Mouse (Mus musculus): ENCODE data around the gene Spata7.
A peak's percentile ranks its signal among the peaks of the same experiment; 100 is the strongest.

The Spata7 gene

GRCm38 (mm10) chr12:98673879-98674278, 45.9 kb downstream of the Spata7 start:
- DNase-seq (ENCODE audit: low spot score): no peak

- peak; percentile 66 for DNase-seq (ENCODE audit: low spot score)
Observed at GRCm38 (mm10) chr12:98674627-98675143, 46.7 kb downstream of the Spata7 start.

GRCm38 (mm10) chr12:98676861-98677260, 48.9 kb downstream of the Spata7 start:
- DNase-seq (ENCODE audit: low spot score): no peak

GRCm38 (mm10) chr12:98677336-98677735, 49.4 kb downstream of the Spata7 start:
- no peak for DNase-seq (ENCODE audit: low spot score)

GRCm38 (mm10) chr12:98679906-98680305, 51.9 kb downstream of the Spata7 start:
- DNase-seq (ENCODE audit: low spot score): no peak

GRCm38 (mm10) chr12:98682196-98682595, 54.2 kb downstream of the Spata7 start:
- DNase-seq (ENCODE audit: low spot score): no peak

- no peak for DNase-seq (ENCODE audit: low spot score)
Observed at GRCm38 (mm10) chr12:98683171-98683570, 55.2 kb downstream of the Spata7 start.

GRCm38 (mm10) chr12:98683574-98683973, 55.6 kb downstream of the Spata7 start:
- DNase-seq (ENCODE audit: low spot score): no peak

- DNase-seq (ENCODE audit: low spot score): no peak
Observed at GRCm38 (mm10) chr12:98690230-98690629, 62.3 kb downstream of the Spata7 start.

- no peak for DNase-seq (ENCODE audit: low spot score)
Observed at GRCm38 (mm10) chr12:98697202-98697601, 69.2 kb downstream of the Spata7 start.

- DNase-seq (ENCODE audit: low spot score): no peak
Observed at GRCm38 (mm10) chr12:98701564-98701963, 73.6 kb downstream of the Spata7 start.

GRCm38 (mm10) chr12:98703554-98703953, 75.6 kb downstream of the Spata7 start:
- DNase-seq (ENCODE audit: low spot score): no peak

- no peak for DNase-seq (ENCODE audit: low spot score)
Observed at GRCm38 (mm10) chr12:98703961-98704360, 76.0 kb downstream of the Spata7 start.

- DNase-seq (ENCODE audit: low spot score): no peak
Observed at GRCm38 (mm10) chr12:98712819-98713218, 84.9 kb downstream of the Spata7 start.

- DNase-seq (ENCODE audit: low spot score): no peak
Observed at GRCm38 (mm10) chr12:98713621-98714103, 85.7 kb downstream of the Spata7 start.

- DNase-seq (ENCODE audit: low spot score): no peak
Observed at GRCm38 (mm10) chr12:98714757-98715156, 86.8 kb downstream of the Spata7 start.

- DNase-seq (ENCODE audit: low spot score): no peak
Observed at GRCm38 (mm10) chr12:98716142-98716541, 88.2 kb downstream of the Spata7 start.
